Mouse (Mus musculus): ENCODE data around the gene Kdm1a. TPM values are rescaled to one million over a fixed set of nuclear protein-coding genes. Genes with fewer than 3 reads are reported as not detected.

Gene Kdm1a
- total RNA-seq, 2 experiments from 2014 or later, result 59.1 to 60.3 TPM

- DNase-seq, result no peak
Measured at GRCm38 (mm10) chr4:136521898-136522297, 80.6 kb downstream of the Kdm1a start.

- no peak for DNase-seq
Measured at GRCm38 (mm10) chr4:136519866-136520265, 82.7 kb downstream of the Kdm1a start.

GRCm38 (mm10) chr4:136518576-136518975, 83.9 kb downstream of the Kdm1a start:
- DNase-seq, result no peak

GRCm38 (mm10) chr4:136518141-136518540, 84.4 kb downstream of the Kdm1a start:
- DNase-seq, result no peak

GRCm38 (mm10) chr4:136512905-136513304, 89.6 kb downstream of the Kdm1a start:
- DNase-seq, result peak; percentile 35

- DNase-seq, result peak; percentile 27
Measured at GRCm38 (mm10) chr4:136511708-136512107, 90.8 kb downstream of the Kdm1a start.

GRCm38 (mm10) chr4:136509857-136510256, 92.7 kb downstream of the Kdm1a start:
- peak; percentile 29 for DNase-seq

- DNase-seq, result no peak
Measured at GRCm38 (mm10) chr4:136505426-136506215, 96.9 kb downstream of the Kdm1a start.

Small RNAs within 50 kb of the gene (microRNA-seq; reads per million reads assigned to microRNA genes)
- 0 reads per million in 2 experiments for gene Gm22180

Other genes starting within 250 kb of the Kdm1a start
- gene Htr1d, start 179.2 kb downstream of the Kdm1a start, total RNA-seq (2021), result not detected
- gene 6030445D17Rik, start 140.5 kb downstream of the Kdm1a start, total RNA-seq (2021), result under 1 TPM; 0.34 to 0.45 TPM
- gene Luzp1, start 133.0 kb downstream of the Kdm1a start, total RNA-seq (2021), result 10 to 100 TPM; 58.4 to 62.3 TPM
- gene Tex46, start 7.7 kb upstream of the Kdm1a start, total RNA-seq (2021), result not detected
- gene Lactbl1, start 19.9 kb upstream of the Kdm1a start, total RNA-seq (2021), result not detected
- gene Ephb2, start 233.3 kb upstream of the Kdm1a start, total RNA-seq (2021), result 1 to 10 TPM; 1.9 to 2.3 TPM

Measured in heart, postnatal 4 days (tissue).